Mouse (Mus musculus) induced T-regulatory cell, adult 2 months (primary cell): ENCODE results near the gene Otud4.

ENCODE experiments used
- DNase-seq: peaks from one replicate; pipeline ENCODE4 v3.0.0-alpha.2; 2012; ENCODE audit warnings: low read depth

The Otud4 gene

GRCm38 (mm10) chr8:79639586-79640451, at the start of gene Otud4:
Gene Otud4 (plus strand): TSS chr8:79639618.
- DNase-seq = peak; percentile 63

DNA sequence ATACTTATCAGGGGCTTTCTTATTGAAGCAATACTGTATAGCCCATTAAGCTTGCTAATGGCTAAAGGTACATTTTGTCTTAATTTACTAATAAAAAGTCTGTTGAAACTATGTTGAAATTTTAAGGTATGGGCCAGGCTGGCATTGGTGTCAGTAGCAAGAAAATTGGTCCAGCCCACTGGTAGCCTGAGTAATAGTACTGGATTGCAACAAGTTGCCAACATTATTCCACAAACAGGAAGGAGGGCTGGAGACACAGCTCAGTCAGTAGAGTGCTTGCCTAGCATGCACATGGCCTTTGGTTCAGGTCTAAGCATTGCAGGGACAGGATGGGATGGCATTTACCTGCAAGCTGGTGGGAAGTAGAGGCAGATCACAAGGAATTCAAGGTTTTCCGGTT, 38.5 kb upstream of the Otud4 start:
- no peak for DNase-seq

DNA sequence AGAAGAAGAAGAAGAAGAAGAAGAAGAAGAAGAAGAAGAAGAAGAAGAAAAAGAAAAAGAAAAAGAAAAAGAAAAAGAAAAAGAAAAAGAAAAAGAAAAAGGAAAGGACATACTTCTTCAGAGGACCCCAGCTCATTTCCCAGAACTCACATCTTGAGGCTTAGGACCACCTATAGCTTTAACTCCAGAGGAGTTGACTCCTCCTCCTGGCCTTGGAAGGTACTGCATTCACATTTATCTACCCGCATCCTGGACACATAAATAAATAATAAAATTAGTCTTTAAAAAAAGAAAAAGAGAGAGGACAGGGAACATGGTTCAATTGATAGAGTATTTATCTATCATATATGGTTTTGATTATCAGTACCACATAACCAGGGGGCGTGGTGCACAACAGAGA, 36.2 kb upstream of the Otud4 start:
- DNase-seq = peak; percentile 49

DNA sequence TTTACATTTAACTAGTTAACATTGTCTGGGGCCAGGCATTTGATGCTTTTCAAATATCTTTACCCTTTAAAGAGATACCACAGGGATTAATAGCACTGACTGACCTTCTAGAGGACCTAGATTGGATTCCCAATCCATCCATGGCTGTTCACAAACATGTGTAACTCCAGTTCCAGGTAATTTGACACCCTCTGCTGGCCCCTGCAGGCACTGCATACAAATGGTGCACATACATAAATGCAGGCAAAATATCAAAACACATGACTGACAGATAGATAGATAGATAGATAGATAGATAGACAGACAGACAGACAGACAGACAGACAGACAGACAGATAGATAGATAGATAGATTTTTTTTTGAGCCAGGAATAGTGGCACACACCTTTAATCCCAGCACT, 33.2 kb upstream of the Otud4 start:
- peak; percentile 39 for DNase-seq

DNA sequence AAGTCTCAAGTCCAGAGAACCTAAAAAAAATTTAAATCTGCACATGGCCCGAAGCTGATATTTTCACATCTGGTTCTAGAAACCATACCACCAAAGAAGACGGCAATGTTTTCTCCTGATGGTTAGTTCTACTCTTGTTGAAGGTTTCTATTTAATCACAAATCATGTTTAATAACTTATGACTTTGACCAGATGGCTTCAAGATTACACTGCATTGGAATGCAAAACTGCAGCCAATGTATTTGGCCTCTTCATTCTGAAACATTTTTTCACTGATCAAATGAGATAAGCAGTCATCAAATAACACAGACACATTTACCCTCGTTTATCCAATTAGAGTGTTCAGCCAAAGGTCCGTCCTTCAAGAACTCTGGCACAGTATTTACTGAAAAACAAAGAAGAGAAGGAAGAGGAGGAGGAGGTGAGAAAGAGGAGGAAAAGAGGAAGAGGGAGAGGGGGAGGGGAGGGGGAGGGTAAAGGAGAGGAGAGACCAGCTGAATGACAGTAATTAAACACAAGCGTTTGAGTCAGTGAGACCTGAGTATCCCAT, 32.6 kb upstream of the Otud4 start:
- no peak for DNase-seq

GRCm38 (mm10) chr8:79608701-79609100, 30.7 kb upstream of the Otud4 start:
- no peak for DNase-seq

DNA sequence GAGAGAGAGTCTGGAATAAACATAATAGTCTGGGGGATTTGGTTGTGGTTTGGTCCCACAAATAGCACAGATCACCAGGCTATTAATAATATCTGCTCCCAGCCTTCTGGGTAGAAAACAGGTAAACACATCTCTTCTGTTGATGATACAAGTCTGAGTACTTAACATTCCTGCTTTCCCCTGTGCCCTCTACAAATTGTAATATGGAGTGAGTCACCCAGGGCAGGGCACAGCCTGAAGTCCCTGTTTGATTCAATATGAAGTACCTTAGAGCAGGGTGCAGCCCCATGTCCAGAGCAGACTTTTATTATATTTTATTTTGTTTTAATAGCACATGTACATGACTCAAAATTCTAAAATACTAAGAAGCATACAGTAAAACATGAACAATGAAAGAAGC, 29.1 kb upstream of the Otud4 start:
- no peak for DNase-seq

- no peak for DNase-seq
Observed at GRCm38 (mm10) chr8:79612298-79612697, 27.1 kb upstream of the Otud4 start.

- peak; percentile 8 for DNase-seq
Observed at GRCm38 (mm10) chr8:79612965-79613364, 26.5 kb upstream of the Otud4 start.

DNA sequence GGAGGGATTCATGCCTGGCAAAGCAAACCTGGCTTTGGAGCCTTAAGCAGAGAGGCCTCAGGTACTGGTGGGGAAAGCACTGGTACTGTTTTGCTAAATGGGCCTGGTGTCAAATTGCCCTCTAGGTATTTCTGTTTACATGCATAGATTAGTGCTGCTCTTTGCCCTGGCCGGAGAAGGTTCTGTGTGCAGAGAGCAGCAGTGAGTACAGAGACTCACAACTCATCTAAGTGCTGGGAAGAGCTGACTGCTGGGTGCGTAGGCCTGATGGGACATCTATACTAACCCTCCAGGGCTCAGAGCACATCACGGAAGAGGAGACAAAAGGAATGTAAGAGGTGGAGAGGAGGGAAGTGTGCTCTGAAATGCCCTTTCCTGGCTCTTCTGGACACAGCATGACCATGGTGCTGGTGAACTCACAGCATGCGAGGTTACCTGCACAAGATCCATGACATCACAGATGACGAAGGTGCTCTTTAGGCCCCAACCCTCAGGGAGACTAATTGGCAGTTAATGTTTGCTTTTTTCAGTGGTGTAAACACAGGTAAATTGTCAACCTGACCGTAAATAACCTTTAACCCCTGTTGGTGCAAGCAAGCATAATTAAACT, 23.6 kb upstream of the Otud4 start:
- no peak for DNase-seq

DNA sequence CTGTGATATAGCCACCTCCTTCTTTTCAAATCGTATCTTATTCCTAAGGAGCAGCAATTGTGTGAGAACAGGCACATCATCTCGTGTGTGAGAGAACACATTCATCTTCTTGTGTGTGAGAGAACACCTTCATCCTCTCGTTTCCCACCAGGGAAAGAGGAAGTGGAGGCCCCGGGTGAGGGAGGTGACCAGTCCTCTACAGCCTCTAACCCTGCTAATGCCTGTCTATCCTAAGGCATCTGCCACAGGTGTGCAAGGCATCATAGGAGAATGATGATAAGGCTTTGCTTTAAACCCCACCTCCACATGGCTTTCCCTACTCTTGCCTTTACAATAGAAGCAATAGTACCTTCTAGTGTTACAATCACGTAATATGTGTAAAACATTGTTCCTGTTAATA, 20.5 kb upstream of the Otud4 start:
- DNase-seq = no peak

DNA sequence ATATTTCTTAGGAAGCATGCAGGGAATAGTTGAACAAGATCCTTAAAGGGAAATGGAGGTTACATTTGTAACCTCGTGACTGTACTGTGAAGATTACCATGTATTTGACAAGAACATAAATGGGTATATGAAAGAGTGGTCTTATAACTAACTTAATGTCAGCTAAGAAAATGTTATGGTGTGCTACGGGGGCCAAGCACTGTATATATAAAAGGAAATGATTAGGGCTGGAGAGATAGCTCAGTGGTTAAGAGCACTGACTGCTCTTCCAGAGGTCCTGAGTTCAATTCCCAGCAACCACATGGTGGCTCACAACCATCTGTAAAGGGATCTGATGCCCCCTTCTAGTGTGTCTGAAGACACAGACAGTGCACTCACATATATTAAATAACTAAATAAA, 20.1 kb upstream of the Otud4 start:
- DNase-seq = no peak

DNA sequence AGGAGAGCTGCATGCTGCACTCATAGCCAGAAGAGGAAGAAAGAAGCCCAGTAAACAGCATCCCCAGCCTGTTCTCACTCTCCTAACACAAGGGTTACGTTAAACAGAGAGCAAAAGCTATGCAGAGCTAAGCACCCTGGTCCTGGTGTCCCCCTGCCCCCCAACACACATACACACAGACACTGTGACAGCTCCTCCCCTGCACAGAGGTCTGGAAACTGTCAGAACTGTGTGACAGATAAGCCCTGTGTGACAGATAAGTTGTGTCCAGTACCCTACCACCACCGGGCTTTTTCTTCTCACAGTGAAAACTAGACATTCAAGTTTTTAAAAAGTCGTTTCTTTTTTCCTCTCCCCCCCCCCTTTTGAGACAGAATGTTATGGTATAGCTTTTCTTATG, 19.4 kb upstream of the Otud4 start:
- no peak for DNase-seq

DNA sequence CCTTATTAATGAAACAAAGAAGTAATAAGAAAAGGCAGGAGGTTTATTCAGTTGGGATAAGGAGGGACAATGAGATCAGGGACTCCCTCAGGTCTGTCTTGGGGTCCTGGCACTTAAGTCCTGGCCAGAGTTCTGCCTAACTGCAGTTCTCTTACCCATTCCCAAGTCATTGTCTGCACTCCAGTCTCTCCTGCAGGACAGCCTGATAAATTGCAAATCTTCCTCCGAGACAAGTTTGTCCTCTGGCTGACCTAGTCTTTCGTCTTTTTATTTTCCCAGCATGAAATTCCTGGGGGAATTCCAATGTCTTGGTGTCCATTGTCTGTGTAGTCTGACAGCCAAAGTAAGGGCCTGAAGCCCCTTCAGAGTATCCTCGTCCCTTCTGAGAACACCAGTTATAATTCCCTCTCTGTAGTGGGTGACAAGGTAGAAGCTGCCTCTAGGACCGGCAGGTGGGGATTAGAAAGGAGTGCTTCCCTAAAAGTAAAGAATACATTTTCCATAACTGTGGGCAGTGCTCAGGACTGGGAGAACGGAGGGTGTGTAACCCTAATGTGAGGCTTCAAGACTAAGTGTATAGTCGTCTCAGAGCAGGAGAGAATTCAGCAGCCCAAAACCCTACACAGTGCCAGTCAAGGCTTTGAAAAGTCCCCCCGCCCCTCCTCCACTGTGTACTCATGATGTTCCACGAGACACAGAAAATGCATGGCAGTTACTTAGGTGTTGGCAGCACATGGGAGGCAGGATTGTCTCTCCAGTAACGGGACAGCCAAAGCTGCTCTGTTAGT, 18.7 kb upstream of the Otud4 start:
- no peak for DNase-seq

DNA sequence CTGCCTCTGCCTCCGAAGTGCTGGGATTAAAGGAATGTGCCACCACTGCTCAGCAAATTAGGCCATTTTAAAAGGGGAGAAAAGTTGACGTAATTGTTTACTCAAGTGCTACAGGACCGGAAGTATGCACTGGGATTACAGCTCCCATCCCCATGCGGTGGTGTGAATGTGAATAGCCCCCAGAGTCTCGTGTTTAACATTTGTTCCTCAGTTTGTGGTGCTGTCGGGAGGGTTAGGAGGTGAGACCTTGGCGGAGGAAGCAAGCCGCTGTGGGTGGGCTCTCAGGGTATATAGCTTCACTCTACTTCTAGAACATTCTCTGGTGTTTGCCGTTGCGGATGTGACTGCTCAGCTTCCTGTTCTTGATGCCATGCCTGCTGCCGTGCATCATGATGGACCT, 17.1 kb upstream of the Otud4 start:
- DNase-seq = no peak

GRCm38 (mm10) chr8:79623351-79623750, 16.1 kb upstream of the Otud4 start:
- DNase-seq = no peak

GRCm38 (mm10) chr8:79624416-79624815, 15.0 kb upstream of the Otud4 start:
- no peak for DNase-seq

DNA sequence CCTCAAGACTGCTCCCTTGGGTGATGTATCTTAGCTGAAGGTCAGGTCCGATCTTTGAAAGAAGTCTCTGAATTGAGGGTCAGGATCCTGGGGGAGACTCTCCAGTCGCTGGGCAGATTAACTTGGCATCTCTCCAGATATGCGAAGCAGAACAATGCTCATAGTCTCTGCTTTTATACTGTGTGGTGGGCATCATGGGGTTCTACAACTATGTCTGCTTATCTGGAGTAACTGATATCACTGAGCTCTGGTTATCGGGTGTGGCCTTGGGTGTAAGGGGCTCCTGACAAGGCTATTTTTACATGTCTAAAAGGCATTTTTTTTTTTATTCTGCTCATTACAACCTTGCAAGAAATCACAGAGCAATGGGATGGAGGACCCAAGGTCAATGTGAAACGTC, 13.2 kb upstream of the Otud4 start:
- DNase-seq = no peak

DNA sequence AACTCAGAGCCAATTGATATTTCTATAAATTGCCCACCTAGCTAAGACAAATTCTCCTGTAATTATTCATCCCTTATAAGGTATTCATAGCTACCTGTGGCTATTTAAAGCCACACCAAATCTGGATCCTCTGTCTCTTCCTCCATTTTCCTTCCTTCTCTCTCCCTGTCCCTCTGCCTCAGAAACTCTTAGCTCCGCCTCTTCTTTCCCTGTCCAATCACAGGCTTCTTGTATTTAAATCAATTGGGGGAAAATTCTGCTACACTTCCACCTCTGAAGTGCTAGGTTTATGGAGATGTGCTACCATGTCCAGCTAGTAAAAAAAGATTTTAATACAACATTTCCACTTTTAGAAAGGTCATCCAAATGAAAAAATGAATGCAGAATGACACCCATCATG, 3.9 kb upstream of the Otud4 start:
- DNase-seq = no peak

DNA sequence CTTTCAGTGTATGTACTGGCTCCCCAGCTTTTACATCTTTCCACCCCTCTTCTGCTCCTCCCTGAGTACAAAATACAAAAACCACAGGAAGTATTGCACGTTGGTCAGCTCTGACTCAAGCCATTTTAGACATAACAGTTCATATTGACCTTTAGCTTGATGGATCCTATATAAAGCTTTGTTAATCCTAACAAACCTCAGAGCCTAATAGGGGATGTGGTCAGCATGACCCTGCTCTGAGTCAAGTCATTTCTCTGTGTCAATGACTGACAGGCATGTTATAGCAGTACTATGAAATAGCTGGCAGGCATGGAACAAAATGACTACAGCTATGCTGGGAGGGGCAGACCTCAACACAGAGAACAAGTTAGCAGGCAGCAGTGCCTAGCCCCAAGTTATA, 3.3 kb upstream of the Otud4 start:
- DNase-seq = no peak

DNA sequence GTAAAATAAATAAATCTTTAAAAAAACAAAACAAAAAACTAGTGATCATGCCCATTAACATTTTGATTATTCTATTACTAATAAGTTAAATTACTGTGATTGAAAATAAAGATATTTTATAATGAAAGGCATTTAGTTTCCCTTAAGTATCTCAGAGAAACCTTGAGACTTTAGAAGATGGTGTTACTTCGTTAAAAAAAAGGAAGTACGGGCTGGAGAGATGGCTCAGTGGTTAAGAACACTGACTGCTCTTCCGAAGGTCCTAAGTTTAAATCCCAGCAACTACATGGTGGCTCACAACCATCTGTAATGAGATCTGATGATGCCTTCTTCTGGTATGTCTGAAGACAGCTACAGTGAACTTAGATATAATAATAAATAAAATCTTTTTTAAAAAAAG, 2.2 kb upstream of the Otud4 start:
- DNase-seq = no peak

GRCm38 (mm10) chr8:79638001-79638706, 1.3 kb upstream of the Otud4 start:
- DNase-seq = peak; percentile 27
